Mouse (Mus musculus): Measurements from ENCODE around the gene Arfgef3. TPM values are rescaled to one million over a fixed set of nuclear protein-coding genes. Genes with fewer than 3 reads are reported as not detected.
A peak's percentile ranks its signal among the peaks of the same experiment; 100 is the strongest.

Arfgef3 gene
- polyA plus RNA-seq, 1 experiment from 2014 or later, result 3.2 TPM

GRCm38 (mm10) chr10:18700117-18700516 is 43.6 kb downstream of the Arfgef3 start:
- H3K9ac ChIP-seq (ENCODE audit: low read length), result no peak overlapping the region
- H3K27ac ChIP-seq (ENCODE audit: low read length), result no peak overlapping the region
- H3K27me3 ChIP-seq (ENCODE audit: control insufficient read depth, insufficient read depth, low read length), result no peaks in the 10 kb centered on the region
- H3K4me1 ChIP-seq (ENCODE audit: control insufficient read depth, insufficient read depth, low read length), result no peaks in the 10 kb centered on the region
- no peaks in the 10 kb centered on the region for H3K9me3 ChIP-seq (replicated peaks; ENCODE audit: control insufficient read depth, low read length)
- WGBS, result 49% methylated on average over 2 of the region's 2 CpGs
- ATAC-seq (ENCODE audit: insufficient read depth, low FRiP score), result no peak
- no peak overlapping the region for H3K4me3 ChIP-seq (replicated peaks; ENCODE audit: low read length)
- H3K36me3 ChIP-seq (ENCODE audit: control insufficient read depth, insufficient read depth, low read length), result no peaks in the 10 kb centered on the region
- H3K4me2 ChIP-seq (ENCODE audit: low read depth, low read length), result no peak overlapping the region

DNA sequence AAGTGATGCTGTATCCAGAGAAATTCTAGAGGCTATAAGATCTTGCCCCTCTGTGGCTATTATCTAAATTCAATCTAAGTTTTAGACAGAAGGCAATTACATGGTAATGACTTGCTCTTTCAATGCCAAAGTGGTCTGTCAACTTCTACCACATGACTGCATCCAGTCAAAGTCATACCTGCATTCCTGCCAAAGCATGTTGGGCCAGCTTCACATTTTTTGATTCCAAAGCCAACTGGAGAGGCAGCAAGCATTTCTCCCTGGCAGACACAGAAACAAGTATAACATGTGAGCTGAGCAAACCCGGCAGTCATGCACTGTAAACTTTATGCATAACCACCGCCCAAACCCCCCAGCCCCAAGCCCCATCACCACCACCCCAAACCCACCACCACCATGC is 44.6 kb downstream of the Arfgef3 start:
- no peaks in the 10 kb centered on the region for H3K9me3 ChIP-seq (replicated peaks; ENCODE audit: control insufficient read depth, low read length)
- 94% methylated on average over 2 of the region's 2 CpGs for WGBS
- H3K36me3 ChIP-seq (ENCODE audit: control insufficient read depth, insufficient read depth, low read length), result no peaks in the 10 kb centered on the region
- H3K4me1 ChIP-seq (ENCODE audit: control insufficient read depth, insufficient read depth, low read length), result no peaks in the 10 kb centered on the region
- no peak overlapping the region for H3K4me3 ChIP-seq (replicated peaks; ENCODE audit: low read length)
- H3K27me3 ChIP-seq (ENCODE audit: control insufficient read depth, insufficient read depth, low read length), result no peaks in the 10 kb centered on the region
- H3K27ac ChIP-seq (ENCODE audit: low read length), result no peak overlapping the region
- ATAC-seq (ENCODE audit: insufficient read depth, low FRiP score), result no peak
- H3K9ac ChIP-seq (ENCODE audit: low read length), result no peak overlapping the region
- no peak overlapping the region for H3K4me2 ChIP-seq (ENCODE audit: low read depth, low read length)

DNA sequence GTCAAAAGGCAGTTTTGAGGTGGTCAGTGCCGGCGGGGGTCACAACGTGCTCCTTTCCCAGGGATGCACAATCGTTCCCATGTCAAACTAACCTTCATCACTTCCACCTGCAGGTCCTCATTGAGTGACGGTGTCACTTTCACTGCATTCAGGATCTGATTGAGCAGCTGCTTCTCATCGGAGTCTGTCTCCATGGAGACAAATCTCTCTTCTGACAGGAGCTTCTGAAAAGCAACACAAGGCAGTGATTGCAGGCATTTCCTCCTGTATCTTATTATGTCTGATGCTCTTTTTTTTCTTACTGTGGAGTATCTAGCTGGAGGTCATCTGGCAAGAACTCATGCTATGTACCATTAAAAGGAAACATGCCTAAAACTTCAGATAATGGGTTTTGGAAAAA is 47.3 kb downstream of the Arfgef3 start:
- Histone ChIP-seq H3K4me1 (ENCODE audit: control insufficient read depth, insufficient read depth, low read length) (no peaks in the 10 kb centered on the region), H3K4me2 (ENCODE audit: low read depth, low read length) (no peak overlapping the region), H3K36me3 (ENCODE audit: control insufficient read depth, insufficient read depth, low read length) (no peaks in the 10 kb centered on the region), H3K27ac (ENCODE audit: low read length) (no peak overlapping the region), H3K9ac (ENCODE audit: low read length) (no peak overlapping the region), H3K4me3 (replicated peaks; ENCODE audit: low read length) (no peak overlapping the region), H3K9me3 (replicated peaks; ENCODE audit: control insufficient read depth, low read length) (no peaks in the 10 kb centered on the region), H3K27me3 (ENCODE audit: control insufficient read depth, insufficient read depth, low read length) (no peaks in the 10 kb centered on the region)
- 50% methylated on average over 6 of the region's 6 CpGs for WGBS
- ATAC-seq (ENCODE audit: insufficient read depth, low FRiP score), result no peak

- WGBS, result 43% methylated on average over 2 of the region's 2 CpGs
- H3K9me3 ChIP-seq (replicated peaks; ENCODE audit: control insufficient read depth, low read length), result no peaks in the 10 kb centered on the region
- no peak; the same call in 1 of the 2 replicates for ATAC-seq (ENCODE audit: insufficient read depth, low FRiP score)
These were observed 55.5 kb downstream of the Arfgef3 start for GRCm38 (mm10) chr10:18688234-18688633.

GRCm38 (mm10) chr10:18681385-18681954 is 62.3 kb downstream of the Arfgef3 start:
- Histone ChIP-seq H3K27me3 (ENCODE audit: control insufficient read depth, insufficient read depth, low read length) (no peaks in the 10 kb centered on the region), H3K27ac (ENCODE audit: low read length) (peak overlapping the region; percentile 58), H3K36me3 (ENCODE audit: control insufficient read depth, insufficient read depth, low read length) (no peaks in the 10 kb centered on the region), H3K9ac (ENCODE audit: low read length) (no peak overlapping the region), H3K4me3 (replicated peaks; ENCODE audit: low read length) (no peak overlapping the region), H3K4me1 (ENCODE audit: control insufficient read depth, insufficient read depth, low read length) (no peaks in the 10 kb centered on the region), H3K4me2 (ENCODE audit: low read depth, low read length) (no peak overlapping the region), H3K9me3 (replicated peaks; ENCODE audit: control insufficient read depth, low read length) (no peaks in the 10 kb centered on the region)
- ATAC-seq (ENCODE audit: insufficient read depth, low FRiP score), result no peak
- 75% methylated on average over 2 of the region's 2 CpGs for WGBS

More at GRCm38 (mm10) chr10:18688234-18688633, 55.5 kb downstream of the Arfgef3 start:
- Histone ChIP-seq H3K4me2 (ENCODE audit: low read depth, low read length) (no peak overlapping the region), H3K4me3 (replicated peaks; ENCODE audit: low read length) (no peak overlapping the region), H3K9ac (ENCODE audit: low read length) (no peak overlapping the region), H3K4me1 (ENCODE audit: control insufficient read depth, insufficient read depth, low read length) (no peaks in the 10 kb centered on the region), H3K27me3 (ENCODE audit: control insufficient read depth, insufficient read depth, low read length) (no peaks in the 10 kb centered on the region), H3K36me3 (ENCODE audit: control insufficient read depth, insufficient read depth, low read length) (no peaks in the 10 kb centered on the region), H3K27ac (ENCODE audit: low read length) (no peak overlapping the region)

GRCm38 (mm10) chr10:18680661-18681384 is 62.9 kb downstream of the Arfgef3 start:
- Histone ChIP-seq H3K27me3 (ENCODE audit: control insufficient read depth, insufficient read depth, low read length) (no peaks in the 10 kb centered on the region), H3K36me3 (ENCODE audit: control insufficient read depth, insufficient read depth, low read length) (no peaks in the 10 kb centered on the region), H3K27ac (ENCODE audit: low read length) (peak overlapping the region; percentile 58), H3K4me1 (ENCODE audit: control insufficient read depth, insufficient read depth, low read length) (no peaks in the 10 kb centered on the region), H3K4me3 (replicated peaks; ENCODE audit: low read length) (no peak overlapping the region), H3K9ac (ENCODE audit: low read length) (no peak overlapping the region), H3K9me3 (replicated peaks; ENCODE audit: control insufficient read depth, low read length) (no peaks in the 10 kb centered on the region), H3K4me2 (ENCODE audit: low read depth, low read length) (no peak overlapping the region)
- 46% methylated on average over 3 of the region's 3 CpGs for WGBS
- no peak for ATAC-seq (ENCODE audit: insufficient read depth, low FRiP score)

- 80% methylated on average over 4 of the region's 4 CpGs for WGBS
These were observed 64.9 kb downstream of the Arfgef3 start for GRCm38 (mm10) chr10:18678836-18679235.

GRCm38 (mm10) chr10:18664794-18665193 is 79.0 kb downstream of the Arfgef3 start:
- Histone ChIP-seq H3K4me3 (replicated peaks; ENCODE audit: low read length) (no peak overlapping the region), H3K4me1 (ENCODE audit: control insufficient read depth, insufficient read depth, low read length) (no peaks in the 10 kb centered on the region), H3K36me3 (ENCODE audit: control insufficient read depth, insufficient read depth, low read length) (no peaks in the 10 kb centered on the region), H3K9ac (ENCODE audit: low read length) (no peak overlapping the region), H3K27ac (ENCODE audit: low read length) (no peak overlapping the region), H3K4me2 (ENCODE audit: low read depth, low read length) (no peak overlapping the region), H3K27me3 (ENCODE audit: control insufficient read depth, insufficient read depth, low read length) (no peaks in the 10 kb centered on the region), H3K9me3 (replicated peaks; ENCODE audit: control insufficient read depth, low read length) (no peaks in the 10 kb centered on the region)
- 89% methylated on average over 11 of the region's 11 CpGs for WGBS
- no peak for ATAC-seq (ENCODE audit: insufficient read depth, low FRiP score)

More at GRCm38 (mm10) chr10:18678836-18679235, 64.9 kb downstream of the Arfgef3 start:
- Histone ChIP-seq H3K4me1 (ENCODE audit: control insufficient read depth, insufficient read depth, low read length) (no peaks in the 10 kb centered on the region), H3K36me3 (ENCODE audit: control insufficient read depth, insufficient read depth, low read length) (no peaks in the 10 kb centered on the region), H3K27ac (ENCODE audit: low read length) (no peak overlapping the region), H3K9me3 (replicated peaks; ENCODE audit: control insufficient read depth, low read length) (no peaks in the 10 kb centered on the region), H3K4me2 (ENCODE audit: low read depth, low read length) (no peak overlapping the region), H3K27me3 (ENCODE audit: control insufficient read depth, insufficient read depth, low read length) (no peaks in the 10 kb centered on the region), H3K9ac (ENCODE audit: low read length) (no peak overlapping the region), H3K4me3 (replicated peaks; ENCODE audit: low read length) (no peak overlapping the region)
- no peak for ATAC-seq (ENCODE audit: insufficient read depth, low FRiP score)

DNA sequence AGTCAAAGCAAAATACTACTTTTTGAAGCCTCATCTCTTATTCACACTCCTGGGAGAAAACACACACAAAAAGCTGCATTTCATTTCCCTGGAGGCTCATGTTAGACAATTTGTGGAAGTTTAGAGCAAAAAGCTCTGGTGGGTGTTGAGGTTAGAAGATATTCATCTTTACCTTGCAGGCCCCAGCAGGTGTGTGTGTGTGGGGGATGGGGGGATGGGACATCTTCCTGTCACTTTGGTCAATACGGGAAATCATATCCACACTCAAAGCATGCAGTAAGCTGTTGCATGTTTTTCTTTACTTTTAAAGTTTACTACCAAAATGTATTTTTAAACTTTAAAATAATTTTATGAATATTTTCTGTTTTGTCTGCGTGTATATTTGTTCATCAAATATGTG is 79.7 kb downstream of the Arfgef3 start:
- Histone ChIP-seq H3K4me3 (replicated peaks; ENCODE audit: low read length) (no peak overlapping the region), H3K9ac (ENCODE audit: low read length) (no peak overlapping the region), H3K36me3 (ENCODE audit: control insufficient read depth, insufficient read depth, low read length) (no peaks in the 10 kb centered on the region), H3K9me3 (replicated peaks; ENCODE audit: control insufficient read depth, low read length) (no peaks in the 10 kb centered on the region), H3K4me1 (ENCODE audit: control insufficient read depth, insufficient read depth, low read length) (no peaks in the 10 kb centered on the region), H3K27me3 (ENCODE audit: control insufficient read depth, insufficient read depth, low read length) (no peaks in the 10 kb centered on the region), H3K4me2 (ENCODE audit: low read depth, low read length) (no peak overlapping the region), H3K27ac (ENCODE audit: low read length) (no peak overlapping the region)
- no peak for ATAC-seq (ENCODE audit: insufficient read depth, low FRiP score)
- 84% methylated on average over 2 of the region's 2 CpGs for WGBS
